In the genomic region with DNA sequence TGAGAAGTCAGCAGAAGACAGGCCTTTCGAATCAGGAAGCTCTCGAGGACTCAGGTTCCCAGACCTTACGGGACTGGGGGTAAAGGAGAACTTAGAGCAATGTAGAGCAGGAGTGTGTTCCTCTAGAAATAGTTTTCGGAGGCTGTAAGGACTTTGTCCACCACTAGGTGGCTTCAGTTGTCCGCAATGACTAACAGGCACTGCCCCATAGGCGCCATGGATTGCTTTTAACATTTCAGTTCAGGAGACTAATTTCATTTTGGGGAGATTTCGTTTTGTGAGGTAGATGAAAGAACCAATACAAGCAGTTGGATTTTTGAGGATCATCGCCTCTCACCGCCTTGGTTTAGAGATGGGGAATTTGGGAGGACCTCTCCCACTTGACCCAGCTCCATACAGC, we compare ENCODE assay signal across 9 mouse cellular contexts.
A peak's percentile ranks its signal among the peaks of the same experiment; 100 is the strongest.
DNase-seq lines count a peak whose midpoint lies in the region; ATAC-seq and TF ChIP-seq lines count a peak whose summit lies in the region.
"Had no signal": no experiment of that assay in that cellular context is flagged by ENCODE, and none has a peak within 500 bp of the region (broad histone marks: within the 10 kb centered on the region; RNA-seq: fewer than 3 reads in every experiment).

No protein-coding gene starts in this region.

- no peaks in the 10 kb centered on the region for H3K36me3 ChIP-seq in forebrain, embryonic 14.5 days (ENCODE audit: control insufficient read depth, insufficient read depth, low read length)
- no peaks in the 10 kb centered on the region for H3K36me3 ChIP-seq in forebrain, embryonic 10.5 days (replicated peaks)
- H3K36me3 ChIP-seq in lung, embryonic 14.5 days (ENCODE audit: insufficient read depth): no peaks in the 10 kb centered on the region
- H3K36me3 ChIP-seq: limb, embryonic 12.5 days had no signal

- TF ChIP-seq CTCF in lung, embryonic 14.5 days (IDR thresholded peaks at IDR 0.05; ENCODE audit: low read depth): peak; percentile 79

- no peak overlapping the region for H3K9ac ChIP-seq in forebrain, embryonic 14.5 days (ENCODE audit: low read length)
- no peak overlapping the region for H3K9ac ChIP-seq in lung, embryonic 14.5 days
- H3K9ac ChIP-seq: limb, embryonic 12.5 days had no signal

- no peaks in the 10 kb centered on the region for H3K4me1 ChIP-seq in forebrain, embryonic 14.5 days (ENCODE audit: control insufficient read depth, insufficient read depth, low read length)
- no peaks in the 10 kb centered on the region for H3K4me1 ChIP-seq in forebrain, embryonic 10.5 days
- H3K4me1 ChIP-seq in lung, embryonic 14.5 days (ENCODE audit: insufficient read depth): no peaks in the 10 kb centered on the region

- no peak overlapping the region for H3K4me2 ChIP-seq in forebrain, embryonic 14.5 days (ENCODE audit: low read length)
- H3K4me2 ChIP-seq in lung, embryonic 14.5 days: no peak overlapping the region
- H3K4me2 ChIP-seq: limb, embryonic 12.5 days had no signal

- 53% methylated on average over 9 of the region's 9 CpGs for WGBS in forebrain, embryonic 14.5 days
- WGBS in forebrain, embryonic 10.5 days: 56% methylated on average over 9 of the region's 9 CpGs
- 49% methylated on average over 9 of the region's 9 CpGs for WGBS in lung, embryonic 14.5 days

- H3K4me3 ChIP-seq in forebrain, embryonic 14.5 days (ENCODE audit: low read depth, low read length): no peak overlapping the region
- H3K4me3 ChIP-seq in forebrain, embryonic 10.5 days: no peak overlapping the region
- no peak overlapping the region for H3K4me3 ChIP-seq in lung, embryonic 14.5 days (ENCODE audit: low read depth, low read length)
- H3K4me3 ChIP-seq: limb, embryonic 12.5 days had no signal

- H3K27me3 ChIP-seq in forebrain, embryonic 14.5 days (replicated peaks; ENCODE audit: control insufficient read depth, insufficient read depth, low read length): no peaks in the 10 kb centered on the region
- no peaks in the 10 kb centered on the region for H3K27me3 ChIP-seq in forebrain, embryonic 10.5 days (ENCODE audit: poor library complexity, severe bottlenecking)
- no peaks in the 10 kb centered on the region for H3K27me3 ChIP-seq in lung, embryonic 14.5 days (ENCODE audit: insufficient read depth, low read length)
- H3K27me3 ChIP-seq: limb, embryonic 12.5 days had no signal

- H3K9me3 ChIP-seq in forebrain, embryonic 14.5 days (replicated peaks; ENCODE audit: control insufficient read depth, low read length): no peaks in the 10 kb centered on the region
- no peaks in the 10 kb centered on the region for H3K9me3 ChIP-seq in forebrain, embryonic 10.5 days
- H3K9me3 ChIP-seq in lung, embryonic 14.5 days (ENCODE audit: low read depth, low read length): no peaks in the 10 kb centered on the region
- H3K9me3 ChIP-seq: limb, embryonic 12.5 days had no signal

- no peak overlapping the region for H3K27ac ChIP-seq in forebrain, embryonic 14.5 days (ENCODE audit: low read depth, low read length)
- H3K27ac ChIP-seq in forebrain, embryonic 10.5 days: no peak overlapping the region
- no peak overlapping the region for H3K27ac ChIP-seq in lung, embryonic 14.5 days (ENCODE audit: low read depth)
- H3K27ac ChIP-seq: limb, embryonic 12.5 days had no signal

- DNase-seq in forebrain, embryonic 14.5 days (ENCODE audit: low spot score): peak; percentile 71
- DNase-seq in forebrain, embryonic 10.5 days (ENCODE audit: extremely low spot score, low spot score): no peak
- peak; percentile 21 for DNase-seq in urinary bladder, postnatal 14 days (ENCODE audit: low spot score)
- DNase-seq in urinary bladder, adult 18-20 months (ENCODE audit: low spot score in 2 of 2): no peak
- DNase-seq in cerebellum, postnatal 25 days: peak; percentile 17 to 62
- DNase-seq in induced T-regulatory cell, adult 2 months (ENCODE audit: low read depth): peak; percentile 71
- DNase-seq in lung, embryonic 14.5 days: peak; percentile 87
- DNase-seq in right cerebral cortex, postnatal 4 days: peak; percentile 34

- no peak for ATAC-seq in forebrain, embryonic 14.5 days
- ATAC-seq in lung, embryonic 14.5 days (ENCODE audit: insufficient read depth): peak; percentile 63; the same call in 1 of the 2 replicates

Comparison
In these comparisons a context has a peak if more than half of its experiments do, and no peak if none do; other contexts are left out.
1. DNase-seq: peak in forebrain, embryonic 14.5 days (single experiment), urinary bladder, postnatal 14 days (single experiment), cerebellum, postnatal 25 days (2 of 2), induced T-regulatory cell, adult 2 months (single experiment), lung, embryonic 14.5 days (single experiment) and right cerebral cortex, postnatal 4 days (single experiment); none in forebrain, embryonic 10.5 days (single experiment) and urinary bladder, adult 18-20 months (0 of 2).